8 mouse cellular contexts compared by ENCODE assay signal in genomic region chr17:24687146-24687595, GRCm38 (mm10). TPM values are rescaled to one million over a fixed set of nuclear protein-coding genes. Genes with fewer than 3 reads are reported as not detected.
DNase-seq lines count a peak whose midpoint lies in the region; ATAC-seq and TF ChIP-seq lines count a peak whose summit lies in the region.

No protein-coding gene starts in this region.

- ATAC-seq in kidney, embryonic 14.5 days (ENCODE audit: low FRiP score, low TSS enrichment) = 0 out of 2 replicates have a peak, but pooled peaks have one; percentile 28

- H3K9me3 ChIP-seq in kidney, embryonic 14.5 days (ENCODE audit: control insufficient read depth, low read length) = no peaks in the 10 kb centered on the region

- TF ChIP-seq POLR2A in brain, embryonic 14.5 days (IDR thresholded peaks at IDR 0.05; ENCODE audit: borderline replicate concordance, extremely low read depth, insufficient read depth, insufficient read length, poor library complexity, severe bottlenecking) = no peak

- WGBS in kidney, embryonic 14.5 days = under 1% methylated on average over 24 of the region's 25 CpGs

- H3K4me2 ChIP-seq in kidney, embryonic 14.5 days (replicated peaks; ENCODE audit: low read depth, low read length) = peak overlapping the region; percentile 57

- H3K4me1 ChIP-seq in kidney, embryonic 14.5 days (ENCODE audit: control insufficient read depth, insufficient read depth, low read length) = peaks cover 15% of the 10 kb centered on the region; the same call in 1 of the 2 replicates

- no peak overlapping the region for H3K27ac ChIP-seq in kidney, embryonic 14.5 days (ENCODE audit: low read depth, low read length)

- peaks cover 1% of the 10 kb centered on the region; the same call in 1 of the 2 replicates for H3K36me3 ChIP-seq in kidney, embryonic 14.5 days (ENCODE audit: control insufficient read depth, insufficient read depth, low read length)

- H3K9ac ChIP-seq in kidney, embryonic 14.5 days (ENCODE audit: low read depth, low read length) = peak overlapping the region; percentile 34

- DNase-seq in cerebellum, postnatal 36 days = peak; percentile 34 to 46
- DNase-seq in cerebellum, postnatal 4 days (ENCODE audit: low spot score in 2 of 2) = no peak
- DNase-seq in brain, embryonic 14.5 days (ENCODE audit: low read depth) = peak; percentile 30
- peak; percentile 35 for DNase-seq in gastrocnemius, postnatal 25 days
- peak; percentile 64 for DNase-seq in lung, postnatal 14 days
- DNase-seq in spleen, adult 12 weeks (ENCODE audit: low spot score) = peak; percentile 52
- DNase-seq in adipocyte (ENCODE audit: low spot score) = no peak

- TF ChIP-seq CTCF in brain, embryonic 14.5 days (IDR thresholded peaks at IDR 0.05; ENCODE audit: borderline replicate concordance, extremely low read depth, insufficient read depth, insufficient read length) = no peak

- peaks cover 42% of the 10 kb centered on the region for H3K27me3 ChIP-seq in kidney, embryonic 14.5 days (ENCODE audit: control insufficient read depth, insufficient read depth, low read length)

- peak overlapping the region; percentile 37 for H3K4me3 ChIP-seq in kidney, embryonic 14.5 days (ENCODE audit: low read length)

RNA-seq across cellular contexts. Expression of gene Syngr3, which starts 2.6 kb away (rescaled TPM):
- 82.5 and 94.2 TPM in 2 replicates for polyA plus RNA-seq in brain, embryonic 14.5 days (2012; rRNA removed)
- not detected for total RNA-seq in gastrocnemius, postnatal 25 days (2021)
- polyA plus RNA-seq in kidney, embryonic 14.5 days (2014; fragmentation: Nextera tagmentation; extraction: Ambion mirVana) = 1.0 and 1.2 TPM in 2 replicates

RNA-seq across cellular contexts. Expression of gene Gfer, which starts 8.8 kb away (rescaled TPM):
- polyA plus RNA-seq in brain, embryonic 14.5 days (2012; rRNA removed) = 28.8 and 29.2 TPM in 2 replicates
- total RNA-seq in gastrocnemius, postnatal 25 days (2021) = 10 to 100 TPM; 24.1 to 30.1 TPM
- polyA plus RNA-seq in kidney, embryonic 14.5 days (2014; fragmentation: Nextera tagmentation; extraction: Ambion mirVana) = 48.1 and 54.4 TPM in 2 replicates

RNA-seq across cellular contexts. Expression of gene Noxo1, which starts 8.9 kb away (rescaled TPM):
- polyA plus RNA-seq in brain, embryonic 14.5 days (2012; rRNA removed) = 7.6 and 10.7 TPM in 2 replicates
- under 1 TPM; 0.59 to 0.61 TPM for total RNA-seq in gastrocnemius, postnatal 25 days (2021)
- 3.1 and 3.5 TPM in 2 replicates for polyA plus RNA-seq in kidney, embryonic 14.5 days (2014; fragmentation: Nextera tagmentation; extraction: Ambion mirVana)

RNA-seq across cellular contexts. Expression of gene Zfp598, which starts 17.7 kb away (rescaled TPM):
- polyA plus RNA-seq in brain, embryonic 14.5 days (2012; rRNA removed) = 76.3 and 102 TPM in 2 replicates
- total RNA-seq in gastrocnemius, postnatal 25 days (2021) = 10 to 100 TPM; 17.7 to 20.2 TPM
- polyA plus RNA-seq in kidney, embryonic 14.5 days (2014; fragmentation: Nextera tagmentation; extraction: Ambion mirVana) = 25.3 and 34.4 TPM in 2 replicates

RNA-seq across cellular contexts. Expression of gene Tbl3, which starts 20.3 kb away (rescaled TPM):
- 75.0 and 95.7 TPM in 2 replicates for polyA plus RNA-seq in brain, embryonic 14.5 days (2012; rRNA removed)
- total RNA-seq in gastrocnemius, postnatal 25 days (2021) = 10 to 100 TPM; 14.7 to 15.6 TPM
- 64.8 and 105 TPM in 2 replicates for polyA plus RNA-seq in kidney, embryonic 14.5 days (2014; fragmentation: Nextera tagmentation; extraction: Ambion mirVana)

Comparison
In these comparisons a context has a peak if more than half of its experiments do, and no peak if none do; other contexts are left out.
1. DNase-seq: peak in cerebellum, postnatal 36 days (2 of 2), brain, embryonic 14.5 days (single experiment), gastrocnemius, postnatal 25 days (single experiment), lung, postnatal 14 days (single experiment) and spleen, adult 12 weeks (single experiment); none in cerebellum, postnatal 4 days (0 of 2) and adipocyte (single experiment).
2. RNA of gene Syngr3, which starts 2.6 kb away (polyA plus RNA-seq): 82.5 to 94.2 TPM in brain, embryonic 14.5 days; 1.0 to 1.2 TPM in kidney, embryonic 14.5 days; every median in the first group is over 10 times any median in the second.